Comparison of ENCODE assay signal across 13 mouse cellular contexts in the genomic region with DNA sequence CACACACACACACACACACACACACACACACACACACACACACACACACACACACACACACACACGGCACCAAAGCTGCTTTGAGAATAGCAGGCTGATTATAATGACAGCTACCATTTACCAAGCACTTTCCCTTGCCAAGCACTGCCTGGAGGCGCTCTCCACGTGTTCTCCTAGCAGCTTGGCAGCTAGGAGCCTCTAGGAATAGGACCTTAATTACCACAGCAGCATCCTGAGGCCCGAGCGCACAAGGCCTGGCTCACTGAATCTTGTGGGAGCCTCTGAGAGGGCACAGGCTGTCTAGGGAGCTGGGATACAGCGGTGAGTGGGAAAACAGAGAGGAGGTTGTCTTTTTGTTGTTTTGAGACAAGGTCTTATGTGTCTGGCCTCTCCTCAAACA. TPM values are rescaled to one million over a fixed set of nuclear protein-coding genes. Genes with fewer than 3 reads are reported as not detected.
DNase-seq lines count a peak whose midpoint lies in the region; ATAC-seq and TF ChIP-seq lines count a peak whose summit lies in the region.
"Had no signal": no experiment of that assay in that cellular context is flagged by ENCODE, and none has a peak within 500 bp of the region (broad histone marks: within the 10 kb centered on the region; RNA-seq: fewer than 3 reads in every experiment).

No protein-coding gene starts in this region.

- intact Hi-C loops in heart, postnatal 14 days (cut with DNase I), result no loop called here

- no peak for TF ChIP-seq CTCF in heart, postnatal 0 days (IDR thresholded peaks at IDR 0.05; ENCODE audit: low read depth)
- TF ChIP-seq CTCF in E14TG2a.4 (conservative IDR thresholded peaks at IDR 0.05; ENCODE audit: low read length), result no peak
- TF ChIP-seq CTCF in cortical plate, adult 2 months (IDR thresholded peaks at IDR 0.05; ENCODE audit: extremely low read depth, insufficient read depth, low read length), result no peak
- no peak for TF ChIP-seq CTCF in stomach, postnatal 0 days (IDR thresholded peaks at IDR 0.05; ENCODE audit: low read depth)

- no peaks in the 10 kb centered on the region for H3K9me3 ChIP-seq in heart, postnatal 0 days (replicated peaks; ENCODE audit: control insufficient read depth, low read length)
- no peaks in the 10 kb centered on the region for H3K9me3 ChIP-seq in E14TG2a.4 (ENCODE audit: low read length)
- no peaks in the 10 kb centered on the region for H3K9me3 ChIP-seq in midbrain, embryonic 15.5 days
- no peaks in the 10 kb centered on the region for H3K9me3 ChIP-seq in stomach, postnatal 0 days (ENCODE audit: control insufficient read depth, low read length)
- no peaks in the 10 kb centered on the region for H3K9me3 ChIP-seq in liver, embryonic 11.5 days (ENCODE audit: control insufficient read depth, low read length)

- H3K27ac ChIP-seq in heart, postnatal 0 days (ENCODE audit: low read depth), result no peak overlapping the region
- peak overlapping the region; percentile 41; the same call in 1 of the 2 replicates for H3K27ac ChIP-seq in cortical plate, adult 2 months (ENCODE audit: insufficient read depth, low read length)
- peak overlapping the region; percentile 42; the same call in 1 of the 2 replicates for H3K27ac ChIP-seq in midbrain, embryonic 15.5 days
- H3K27ac ChIP-seq in stomach, postnatal 0 days (replicated peaks), result no peak overlapping the region
- no peak overlapping the region for H3K27ac ChIP-seq in liver, embryonic 11.5 days (ENCODE audit: low read depth, low read length)

- peak; percentile 44; the same call in 1 of the 2 replicates for ATAC-seq in heart, postnatal 0 days (ENCODE audit: insufficient read depth, low read depth)
- ATAC-seq in midbrain, embryonic 15.5 days (replicated peaks), result no peak
- ATAC-seq in stomach, postnatal 0 days (ENCODE audit: low FRiP score, low TSS enrichment), result no peak
- ATAC-seq in liver, embryonic 11.5 days (replicated peaks; ENCODE audit: low FRiP score), result no peak
- ATAC-seq: CD4-positive, CD25-positive, alpha-beta regulatory T cell, adult 4 months had no signal

- no peaks in the 10 kb centered on the region for H3K4me1 ChIP-seq in heart, postnatal 0 days (ENCODE audit: control insufficient read depth, insufficient read depth)
- peaks cover 89% of the 10 kb centered on the region for H3K4me1 ChIP-seq in E14TG2a.4 (replicated peaks; ENCODE audit: low read depth, low read length)
- H3K4me1 ChIP-seq in cortical plate, adult 2 months (ENCODE audit: control insufficient read depth, insufficient read depth, low read length), result no peaks in the 10 kb centered on the region; the same call in 1 of the 2 replicates
- H3K4me1 ChIP-seq in midbrain, embryonic 15.5 days, result peaks cover 1% of the 10 kb centered on the region; the same call in 1 of the 2 replicates
- H3K4me1 ChIP-seq in stomach, postnatal 0 days (replicated peaks; ENCODE audit: control insufficient read depth, insufficient read depth), result no peaks in the 10 kb centered on the region
- no peaks in the 10 kb centered on the region for H3K4me1 ChIP-seq in liver, embryonic 11.5 days (replicated peaks; ENCODE audit: control insufficient read depth, insufficient read depth, low read length)

- DNase-seq in heart, postnatal 0 days (ENCODE audit: low spot score), result no peak
- DNase-seq in heart, postnatal 14 days, result no peak
- no peak for DNase-seq in gastrocnemius, postnatal 25 days
- DNase-seq in stomach, postnatal 0 days (ENCODE audit: low spot score), result no peak
- DNase-seq in liver, embryonic 11.5 days (ENCODE audit: low spot score), result no peak
- DNase-seq: kidney, adult 18-20 months had no signal

- WGBS in heart, postnatal 0 days, result 52% methylated on average over 6 of the region's 6 CpGs
- WGBS in midbrain, embryonic 15.5 days, result 44% methylated on average over 6 of the region's 6 CpGs
- WGBS in stomach, postnatal 0 days, result 64% methylated on average over 6 of the region's 6 CpGs
- WGBS in liver, embryonic 11.5 days, result 77% methylated on average over 6 of the region's 6 CpGs

- H3K9ac ChIP-seq in heart, postnatal 0 days (replicated peaks; ENCODE audit: low read depth, low read length), result no peak overlapping the region
- H3K9ac ChIP-seq in midbrain, embryonic 15.5 days, result no peak overlapping the region
- H3K9ac ChIP-seq in stomach, postnatal 0 days (ENCODE audit: low read length), result no peak overlapping the region
- no peak overlapping the region for H3K9ac ChIP-seq in liver, embryonic 11.5 days (ENCODE audit: low read depth, low read length)

- H3K36me3 ChIP-seq in heart, postnatal 0 days (replicated peaks; ENCODE audit: control insufficient read depth, insufficient read depth, low read length), result no peaks in the 10 kb centered on the region
- peaks cover 47% of the 10 kb centered on the region for H3K36me3 ChIP-seq in E14TG2a.4 (ENCODE audit: insufficient read depth, low read length)
- peaks cover 15% of the 10 kb centered on the region for H3K36me3 ChIP-seq in midbrain, embryonic 15.5 days (replicated peaks)
- no peaks in the 10 kb centered on the region for H3K36me3 ChIP-seq in stomach, postnatal 0 days (ENCODE audit: control insufficient read depth, insufficient read depth, low read length)
- H3K36me3 ChIP-seq in liver, embryonic 11.5 days (ENCODE audit: control insufficient read depth, insufficient read depth, low read length), result no peaks in the 10 kb centered on the region; the same call in 1 of the 2 replicates

- TF ChIP-seq POLR2A in cortical plate, adult 2 months (IDR thresholded peaks at IDR 0.05; ENCODE audit: extremely low read depth, insufficient read depth, low read length), result peak; percentile 52; the same call in 1 of the 2 replicates

- H3K27me3 ChIP-seq in heart, postnatal 0 days (ENCODE audit: control insufficient read depth, insufficient read depth, low read length), result no peaks in the 10 kb centered on the region
- H3K27me3 ChIP-seq in E14TG2a.4 (ENCODE audit: insufficient read depth, low read length), result no peaks in the 10 kb centered on the region
- no peaks in the 10 kb centered on the region for H3K27me3 ChIP-seq in midbrain, embryonic 15.5 days (replicated peaks)
- H3K27me3 ChIP-seq in stomach, postnatal 0 days (ENCODE audit: control insufficient read depth, insufficient read depth, low read length), result no peaks in the 10 kb centered on the region
- H3K27me3 ChIP-seq in liver, embryonic 11.5 days (replicated peaks; ENCODE audit: control insufficient read depth, insufficient read depth, low read length), result no peaks in the 10 kb centered on the region

- TF ChIP-seq EP300 in heart, postnatal 0 days (IDR thresholded peaks at IDR 0.05; ENCODE audit: low read depth), result no peak
- no peak for TF ChIP-seq EP300 in stomach, postnatal 0 days (optimal IDR thresholded peaks at IDR 0.05)

- no peak overlapping the region for H3K4me2 ChIP-seq in heart, postnatal 0 days (ENCODE audit: low read depth, low read length)
- no peak overlapping the region for H3K4me2 ChIP-seq in midbrain, embryonic 15.5 days
- H3K4me2 ChIP-seq in stomach, postnatal 0 days (replicated peaks; ENCODE audit: low read depth), result no peak overlapping the region
- no peak overlapping the region for H3K4me2 ChIP-seq in liver, embryonic 11.5 days

- no peak overlapping the region for H3K4me3 ChIP-seq in heart, postnatal 0 days (ENCODE audit: low read depth, low read length)
- 0 out of 2 replicates have a peak overlapping the region, but pooled peaks have one; percentile 5 for H3K4me3 ChIP-seq in E14TG2a.4 (replicated peaks; ENCODE audit: low read length)
- no peak overlapping the region for H3K4me3 ChIP-seq in cortical plate, adult 2 months (ENCODE audit: insufficient read depth, low read length)
- H3K4me3 ChIP-seq in midbrain, embryonic 15.5 days, result no peak overlapping the region
- H3K4me3 ChIP-seq in stomach, postnatal 0 days (ENCODE audit: low read depth, low read length), result no peak overlapping the region
- no peak overlapping the region for H3K4me3 ChIP-seq in liver, embryonic 11.5 days (ENCODE audit: low read depth, low read length)

RNA-seq across cellular contexts. Expression of gene AC161166.1, which starts 5.4 kb away (rescaled TPM):
- not detected in 2 replicates for total RNA-seq in heart, postnatal 0 days (2014; rRNA removed; ENCODE audit: low replicate concordance)
- 0.10 and 0.19 TPM in 2 replicates for polyA plus RNA-seq in heart, postnatal 0 days (2015; fragmentation: Nextera tagmentation; extraction: Ambion mirVana)
- not detected for total RNA-seq in heart, postnatal 14 days (2021)
- not detected in 2 replicates for polyA plus RNA-seq in cortical plate, adult 2 months (2012; rRNA removed)
- polyA plus RNA-seq in midbrain, embryonic 15.5 days (2015; fragmentation: Nextera tagmentation; extraction: Ambion mirVana), result 2.1 and 2.2 TPM in 2 replicates
- not detected for total RNA-seq in gastrocnemius, postnatal 25 days (2021)
- 0.07 and 0.10 TPM in 2 replicates for polyA plus RNA-seq in stomach, postnatal 0 days (2015; fragmentation: Nextera tagmentation; extraction: Ambion mirVana)
- polyA plus RNA-seq in liver, embryonic 11.5 days (2014; fragmentation: Nextera tagmentation; extraction: Ambion mirVana), result 0.34 TPM in 1 of 2 replicates, not detected in the other
- total RNA-seq: left cerebral cortex, adult 8-10 months had no signal
- polyA plus RNA-seq: CD4-positive, CD25-positive, alpha-beta regulatory T cell, adult 4 months; liver, embryonic 16.5 days had no signal

RNA-seq across cellular contexts. Expression of gene Zfp428, which starts 10.8 kb away (rescaled TPM):
- total RNA-seq in heart, postnatal 0 days (2014; rRNA removed; ENCODE audit: low replicate concordance), result 24.8 and 36.3 TPM in 2 replicates
- 39.1 and 39.3 TPM in 2 replicates for polyA plus RNA-seq in heart, postnatal 0 days (2015; fragmentation: Nextera tagmentation; extraction: Ambion mirVana)
- total RNA-seq in heart, postnatal 14 days (2021), result 10 to 100 TPM; 13.8 to 14.7 TPM
- 71.7 and 73.4 TPM in 2 replicates for polyA plus RNA-seq in cortical plate, adult 2 months (2012; rRNA removed)
- polyA plus RNA-seq in midbrain, embryonic 15.5 days (2015; fragmentation: Nextera tagmentation; extraction: Ambion mirVana), result 336 and 344 TPM in 2 replicates
- 1 to 10 TPM; 4.0 TPM for total RNA-seq in gastrocnemius, postnatal 25 days (2021)
- 13.6 and 15.8 TPM in 2 replicates for polyA plus RNA-seq in stomach, postnatal 0 days (2015; fragmentation: Nextera tagmentation; extraction: Ambion mirVana)
- 20.3 and 23.0 TPM in 2 replicates for polyA plus RNA-seq in liver, embryonic 11.5 days (2014; fragmentation: Nextera tagmentation; extraction: Ambion mirVana)

RNA-seq across cellular contexts. Expression of gene Irgq, which starts 12.8 kb away (rescaled TPM):
- 22.1 and 24.5 TPM in 2 replicates for total RNA-seq in heart, postnatal 0 days (2014; rRNA removed; ENCODE audit: low replicate concordance)
- 4.5 and 4.8 TPM in 2 replicates for polyA plus RNA-seq in heart, postnatal 0 days (2015; fragmentation: Nextera tagmentation; extraction: Ambion mirVana)
- total RNA-seq in heart, postnatal 14 days (2021), result 10 to 100 TPM; 18.2 to 19.5 TPM
- polyA plus RNA-seq in cortical plate, adult 2 months (2012; rRNA removed), result 52.9 and 53.9 TPM in 2 replicates
- 31.8 and 33.2 TPM in 2 replicates for polyA plus RNA-seq in midbrain, embryonic 15.5 days (2015; fragmentation: Nextera tagmentation; extraction: Ambion mirVana)
- 10 to 100 TPM; 12.3 to 13.0 TPM for total RNA-seq in gastrocnemius, postnatal 25 days (2021)
- 4.3 and 5.7 TPM in 2 replicates for polyA plus RNA-seq in stomach, postnatal 0 days (2015; fragmentation: Nextera tagmentation; extraction: Ambion mirVana)
- 3.5 and 4.1 TPM in 2 replicates for polyA plus RNA-seq in liver, embryonic 11.5 days (2014; fragmentation: Nextera tagmentation; extraction: Ambion mirVana)

RNA-seq across cellular contexts. Expression of gene Pinlyp, which starts 28.3 kb away (rescaled TPM):
- total RNA-seq in heart, postnatal 0 days (2014; rRNA removed; ENCODE audit: low replicate concordance), result not detected in 2 replicates
- polyA plus RNA-seq in heart, postnatal 0 days (2015; fragmentation: Nextera tagmentation; extraction: Ambion mirVana), result not detected in 2 replicates
- not detected for total RNA-seq in heart, postnatal 14 days (2021)
- polyA plus RNA-seq in cortical plate, adult 2 months (2012; rRNA removed), result 0.33 TPM in 1 of 2 replicates, not detected in the other
- polyA plus RNA-seq in midbrain, embryonic 15.5 days (2015; fragmentation: Nextera tagmentation; extraction: Ambion mirVana), result not detected in 2 replicates
- not detected for total RNA-seq in gastrocnemius, postnatal 25 days (2021)
- polyA plus RNA-seq in stomach, postnatal 0 days (2015; fragmentation: Nextera tagmentation; extraction: Ambion mirVana), result 61.2 and 62.9 TPM in 2 replicates
- polyA plus RNA-seq in liver, embryonic 11.5 days (2014; fragmentation: Nextera tagmentation; extraction: Ambion mirVana), result not detected in 2 replicates
- total RNA-seq: left cerebral cortex, adult 8-10 months had no signal
- polyA plus RNA-seq: CD4-positive, CD25-positive, alpha-beta regulatory T cell, adult 4 months; heart, embryonic 14.5 days; liver, embryonic 16.5 days had no signal

RNA-seq across cellular contexts. Expression of gene Xrcc1, which starts 28.4 kb away (rescaled TPM):
- 30.3 and 46.1 TPM in 2 replicates for total RNA-seq in heart, postnatal 0 days (2014; rRNA removed; ENCODE audit: low replicate concordance)
- polyA plus RNA-seq in heart, postnatal 0 days (2015; fragmentation: Nextera tagmentation; extraction: Ambion mirVana), result 30.7 and 31.1 TPM in 2 replicates
- 10 to 100 TPM; 23.8 to 26.3 TPM for total RNA-seq in heart, postnatal 14 days (2021)
- 41.6 and 46.2 TPM in 2 replicates for polyA plus RNA-seq in cortical plate, adult 2 months (2012; rRNA removed)
- 67.1 and 76.5 TPM in 2 replicates for polyA plus RNA-seq in midbrain, embryonic 15.5 days (2015; fragmentation: Nextera tagmentation; extraction: Ambion mirVana)
- 10 to 100 TPM; 15.8 to 17.5 TPM for total RNA-seq in gastrocnemius, postnatal 25 days (2021)
- polyA plus RNA-seq in stomach, postnatal 0 days (2015; fragmentation: Nextera tagmentation; extraction: Ambion mirVana), result 27.4 and 31.4 TPM in 2 replicates
- polyA plus RNA-seq in liver, embryonic 11.5 days (2014; fragmentation: Nextera tagmentation; extraction: Ambion mirVana), result 91.0 and 102 TPM in 2 replicates

Comparison
In these comparisons a context has a peak if more than half of its experiments do, and no peak if none do; other contexts are left out.
1. H3K27ac ChIP-seq: peak in cortical plate, adult 2 months (single experiment) and midbrain, embryonic 15.5 days (single experiment); none in heart, postnatal 0 days (single experiment), stomach, postnatal 0 days (single experiment) and liver, embryonic 11.5 days (single experiment).